Comparison of ENCODE assay signal across 11 mouse cellular contexts in the genomic region with DNA sequence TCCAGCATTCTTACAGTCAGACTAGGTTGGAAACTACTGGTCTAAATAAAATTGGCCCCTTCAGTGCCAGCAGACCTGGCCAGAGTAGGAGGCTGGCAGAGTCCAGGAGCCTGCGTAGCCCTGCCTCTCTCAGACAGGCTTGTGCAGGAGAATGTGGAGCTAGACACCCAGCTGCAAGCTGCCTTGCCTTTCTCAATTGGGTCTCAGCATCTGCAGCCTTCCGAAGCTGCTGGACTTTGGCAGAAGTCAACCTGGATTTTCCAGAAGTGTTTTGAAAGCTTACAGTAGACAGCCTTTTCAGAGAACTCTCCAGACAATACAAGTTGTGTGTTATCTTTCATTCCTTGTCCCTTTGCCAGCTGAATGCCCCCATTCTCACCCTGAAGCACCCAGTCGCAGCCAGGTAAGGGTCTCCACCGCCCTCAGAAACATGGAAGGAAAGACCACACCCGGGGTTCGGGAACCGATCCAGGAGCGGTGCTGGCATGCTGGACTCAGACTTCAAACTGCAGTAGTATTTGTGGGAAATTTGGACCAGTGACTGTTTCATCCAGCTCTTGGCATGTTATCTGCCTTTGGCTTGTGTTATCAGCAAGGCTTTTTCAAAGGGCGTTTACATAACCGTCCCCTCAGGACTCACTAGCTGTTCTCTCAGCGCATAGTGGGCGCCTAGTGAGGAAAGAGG.
DNase-seq lines count a peak whose midpoint lies in the region; ATAC-seq and TF ChIP-seq lines count a peak whose summit lies in the region.
"Had no signal": no experiment of that assay in that cellular context is flagged by ENCODE, and none has a peak within 500 bp of the region (broad histone marks: within the 10 kb centered on the region; RNA-seq: fewer than 3 reads in every experiment).

No protein-coding gene starts in this region.

- H3K9me3 ChIP-seq in hindbrain, embryonic 10.5 days: peaks cover 6% of the 10 kb centered on the region; the same call in 1 of the 2 replicates
- H3K9me3 ChIP-seq in midbrain, embryonic 16.5 days (replicated peaks; ENCODE audit: control insufficient read depth, low read length, poor library complexity, severe bottlenecking): no peaks in the 10 kb centered on the region

- H3K27me3 ChIP-seq in hindbrain, embryonic 10.5 days (ENCODE audit: insufficient read depth, poor library complexity, severe bottlenecking): no peaks in the 10 kb centered on the region
- H3K27me3 ChIP-seq in midbrain, embryonic 16.5 days (ENCODE audit: control insufficient read depth, insufficient read depth, low read depth, low read length): no peaks in the 10 kb centered on the region

- 93% methylated on average over 12 of the region's 12 CpGs for WGBS in hindbrain, embryonic 10.5 days
- WGBS in midbrain, embryonic 16.5 days: 94% methylated on average over 12 of the region's 12 CpGs

- H3K9ac ChIP-seq in midbrain, embryonic 16.5 days (ENCODE audit: low read depth, low read length): no peak overlapping the region

- peak; percentile 64 for DNase-seq in adrenal gland, postnatal 10 days
- peak; percentile 42 for DNase-seq in gastrocnemius, postnatal 25 days
- peak in 1 of 2 experiments; percentile 35 for DNase-seq in layer of hippocampus, adult 2 months (ENCODE audit: low spot score in 2 of 2)
- no peak for DNase-seq in hindbrain, embryonic 10.5 days (ENCODE audit: low spot score)
- DNase-seq in left cerebral cortex, adult 2 months (ENCODE audit: extremely low spot score in 1 of 2, low spot score in 2 of 2): no peak
- DNase-seq: right cerebral cortex, adult 18-20 months; thymus, postnatal 36 days had no signal

- H3K36me3 ChIP-seq in hindbrain, embryonic 10.5 days: no peaks in the 10 kb centered on the region
- no peaks in the 10 kb centered on the region for H3K36me3 ChIP-seq in midbrain, embryonic 16.5 days (ENCODE audit: control insufficient read depth, insufficient read depth, low read length)

- intact Hi-C loops in left cerebral cortex, adult 2 months (cut with DNase I): no loop called here

- H3K4me1 ChIP-seq in brown adipose tissue, adult 24 weeks (ENCODE audit: control insufficient read depth, insufficient read depth, insufficient read length, low read length): peaks cover 2% of the 10 kb centered on the region
- H3K4me1 ChIP-seq in hindbrain, embryonic 10.5 days (replicated peaks): no peaks in the 10 kb centered on the region
- no peaks in the 10 kb centered on the region for H3K4me1 ChIP-seq in midbrain, embryonic 16.5 days (ENCODE audit: control insufficient read depth, insufficient read depth, low read length)

- no peak overlapping the region for H3K27ac ChIP-seq in brown adipose tissue, adult 24 weeks (replicated peaks; ENCODE audit: low read depth, low read length)
- peak overlapping the region; percentile 78 for H3K27ac ChIP-seq in layer of hippocampus, adult 2 months
- H3K27ac ChIP-seq in hindbrain, embryonic 10.5 days: no peak overlapping the region
- H3K27ac ChIP-seq in midbrain, embryonic 16.5 days (ENCODE audit: low read length): no peak overlapping the region
- H3K27ac ChIP-seq in left cerebral cortex, adult 2 months: no peak overlapping the region

- ATAC-seq in midbrain, embryonic 16.5 days: no peak
- ATAC-seq: Patski had no signal

- 0 out of 2 replicates have a peak overlapping the region, but pooled peaks have one; percentile 21 for H3K4me3 ChIP-seq in brown adipose tissue, adult 24 weeks (ENCODE audit: insufficient read depth, low read depth, low read length)
- H3K4me3 ChIP-seq in layer of hippocampus, adult 2 months: no peak overlapping the region
- no peak overlapping the region for H3K4me3 ChIP-seq in hindbrain, embryonic 10.5 days
- H3K4me3 ChIP-seq in midbrain, embryonic 16.5 days (ENCODE audit: low read depth, low read length): no peak overlapping the region
- no peak overlapping the region for H3K4me3 ChIP-seq in left cerebral cortex, adult 2 months

- no peak for TF ChIP-seq CTCF in layer of hippocampus, adult 2 months (conservative IDR thresholded peaks at IDR 0.05)
- TF ChIP-seq CTCF in left cerebral cortex, adult 2 months (IDR thresholded peaks at IDR 0.05): no peak

- H3K4me2 ChIP-seq in midbrain, embryonic 16.5 days (ENCODE audit: low read length): no peak overlapping the region
- H3K4me2 ChIP-seq: midbrain, embryonic 11.5 days had no signal

Comparison
In these comparisons a context has a peak if more than half of its experiments do, and no peak if none do; other contexts are left out.
1. DNase-seq: peak in adrenal gland, postnatal 10 days (single experiment) and gastrocnemius, postnatal 25 days (single experiment); none in hindbrain, embryonic 10.5 days (single experiment) and left cerebral cortex, adult 2 months (0 of 2).